Mouse (Mus musculus) embryonic fibroblast, embryonic 13.5 days (primary cell): ENCODE measurements around the gene Gm11020.

ENCODE experiments used
- CTCF ChIP-seq: IDR thresholded peaks from 2 replicates; pipeline ENCODE4 v1.5.1; 2011; ENCODE audit warnings: mild to moderate bottlenecking, control low read depth, low read length, moderate library complexity, borderline replicate concordance; ENCODE audit not compliant: insufficient read depth
- POLR2A ChIP-seq: IDR thresholded peaks from 2 replicates; pipeline ENCODE4 v1.6.1; 2011; ENCODE audit warnings: low read depth, mild to moderate bottlenecking, control low read depth, low read length, moderate library complexity

DNA sequence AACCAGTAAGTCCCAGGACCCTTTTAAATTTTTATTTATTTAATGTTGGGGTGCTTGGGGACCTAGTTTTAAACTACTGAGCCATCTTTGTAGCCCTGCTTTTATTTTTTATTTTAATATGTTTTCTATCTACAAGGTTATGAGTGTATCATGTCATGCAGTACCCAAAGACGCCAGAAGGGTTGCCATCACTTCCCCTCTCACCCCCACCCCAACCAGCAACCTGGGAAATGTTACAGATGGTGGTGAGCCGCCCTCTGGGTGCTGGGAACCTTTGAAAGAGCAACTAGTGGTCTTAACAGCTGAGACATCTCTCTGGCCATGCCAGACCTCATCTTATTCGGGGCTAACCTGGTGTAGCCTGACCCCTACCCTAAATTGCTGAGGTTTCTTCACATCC is 16.5 kb downstream of the Gm11020 start:
- no peak for TF ChIP-seq POLR2A
- no peak for TF ChIP-seq CTCF
